ENCODE assay signal across 9 mouse cellular contexts in genomic region chr11:90369115-90369514, GRCm38 (mm10). TPM values are rescaled to one million over a fixed set of nuclear protein-coding genes. Genes with fewer than 3 reads are reported as not detected.
DNase-seq lines count a peak whose midpoint lies in the region; ATAC-seq and TF ChIP-seq lines count a peak whose summit lies in the region.
"Had no signal": no experiment of that assay in that cellular context is flagged by ENCODE, and none has a peak within 500 bp of the region (broad histone marks: within the 10 kb centered on the region; RNA-seq: fewer than 3 reads in every experiment).

No protein-coding gene starts in this region.

- no peaks in the 10 kb centered on the region for H3K36me3 ChIP-seq in kidney, embryonic 14.5 days (ENCODE audit: control insufficient read depth, insufficient read depth, low read length)
- no peaks in the 10 kb centered on the region for H3K36me3 ChIP-seq in heart, embryonic 16.5 days (ENCODE audit: control insufficient read depth, insufficient read depth)
- H3K36me3 ChIP-seq in liver, embryonic 12.5 days = no peaks in the 10 kb centered on the region

- 22% methylated on average over 7 of the region's 7 CpGs for WGBS in kidney, embryonic 14.5 days
- 27% methylated on average over 7 of the region's 7 CpGs for WGBS in heart, embryonic 16.5 days
- WGBS in liver, embryonic 12.5 days (ENCODE audit: insufficient replicate concordance) = 45% methylated on average over 7 of the region's 7 CpGs
- 46% methylated on average over 7 of the region's 7 CpGs for WGBS in olfactory bulb, adult 2 months

- no peak for TF ChIP-seq POLR2A in olfactory bulb, adult 2 months (IDR thresholded peaks at IDR 0.05; ENCODE audit: insufficient read depth, low read depth, low read length)

- no peak for TF ChIP-seq CTCF in olfactory bulb, adult 2 months (IDR thresholded peaks at IDR 0.05; ENCODE audit: insufficient read depth, low read depth, low read length)

- DNase-seq in kidney, adult 8-10 months = no peak
- no peak for DNase-seq in retina, postnatal 1 day
- no peak for DNase-seq in MN1 (ENCODE audit: low spot score)
- DNase-seq in spleen, adult 12 weeks (ENCODE audit: low spot score) = no peak

- H3K4me2 ChIP-seq in kidney, embryonic 14.5 days (replicated peaks; ENCODE audit: low read depth, low read length) = no peak overlapping the region; the same call in 1 of the 2 replicates
- H3K4me2 ChIP-seq in heart, embryonic 16.5 days (ENCODE audit: low read depth, low read length) = peak overlapping the region; percentile 45
- no peak overlapping the region for H3K4me2 ChIP-seq in liver, embryonic 12.5 days

- no peak overlapping the region for H3K9ac ChIP-seq in kidney, embryonic 14.5 days (ENCODE audit: low read depth, low read length)
- H3K9ac ChIP-seq in heart, embryonic 16.5 days (ENCODE audit: low read length) = peak overlapping the region; percentile 11; the same call in 1 of the 2 replicates
- H3K9ac ChIP-seq in liver, embryonic 12.5 days = no peak overlapping the region

- peak overlapping the region; percentile 89 for H3K27ac ChIP-seq in kidney, embryonic 14.5 days (ENCODE audit: low read depth, low read length)
- H3K27ac ChIP-seq in heart, embryonic 16.5 days (ENCODE audit: low read length) = peak overlapping the region; percentile 91
- H3K27ac ChIP-seq in liver, embryonic 12.5 days = peak overlapping the region; percentile 69; the same call in 1 of the 2 replicates
- H3K27ac ChIP-seq in olfactory bulb, adult 2 months (ENCODE audit: insufficient read depth, low read depth, low read length) = peak overlapping the region; percentile 83

- H3K4me1 ChIP-seq in kidney, embryonic 14.5 days (ENCODE audit: control insufficient read depth, insufficient read depth, low read length) = peaks cover 35% of the 10 kb centered on the region
- peaks cover 40% of the 10 kb centered on the region for H3K4me1 ChIP-seq in heart, embryonic 16.5 days (ENCODE audit: control insufficient read depth, insufficient read depth, low read length)
- peaks cover 27% of the 10 kb centered on the region for H3K4me1 ChIP-seq in liver, embryonic 12.5 days
- H3K4me1 ChIP-seq in olfactory bulb, adult 2 months (ENCODE audit: control insufficient read depth, insufficient read depth, low read length) = peaks cover 33% of the 10 kb centered on the region

- peak; percentile 47 for ATAC-seq in kidney, embryonic 14.5 days (ENCODE audit: low FRiP score, low TSS enrichment)
- ATAC-seq in heart, embryonic 16.5 days (replicated peaks; ENCODE audit: extremely low read depth, insufficient read depth, low FRiP score) = peak; percentile 41; the same call in 1 of the 2 replicates
- ATAC-seq in liver, embryonic 12.5 days = no peak

- no peaks in the 10 kb centered on the region for H3K9me3 ChIP-seq in kidney, embryonic 14.5 days (ENCODE audit: control insufficient read depth, low read length)
- no peaks in the 10 kb centered on the region for H3K9me3 ChIP-seq in heart, embryonic 16.5 days (replicated peaks; ENCODE audit: control insufficient read depth, low read length)
- H3K9me3 ChIP-seq in liver, embryonic 12.5 days (replicated peaks) = no peaks in the 10 kb centered on the region

- H3K27me3 ChIP-seq in kidney, embryonic 14.5 days (ENCODE audit: control insufficient read depth, insufficient read depth, low read length) = no peaks in the 10 kb centered on the region
- no peaks in the 10 kb centered on the region for H3K27me3 ChIP-seq in heart, embryonic 16.5 days (ENCODE audit: control insufficient read depth, insufficient read depth, low read length)
- H3K27me3 ChIP-seq in liver, embryonic 12.5 days (replicated peaks) = peaks cover 7% of the 10 kb centered on the region; the same call in 1 of the 2 replicates
- H3K27me3 ChIP-seq: CH12.LX had no signal

- H3K4me3 ChIP-seq in kidney, embryonic 14.5 days (ENCODE audit: low read length) = no peak overlapping the region
- H3K4me3 ChIP-seq in heart, embryonic 16.5 days (ENCODE audit: low read length) = no peak overlapping the region
- H3K4me3 ChIP-seq in liver, embryonic 12.5 days = no peak overlapping the region
- H3K4me3 ChIP-seq in olfactory bulb, adult 2 months (ENCODE audit: insufficient read depth, low read depth, low read length) = no peak overlapping the region

RNA-seq across cellular contexts. Expression of gene Hlf, which starts 21.6 kb away (rescaled TPM):
- 1.5 and 1.7 TPM in 2 replicates for polyA plus RNA-seq in kidney, embryonic 14.5 days (2014; fragmentation: Nextera tagmentation; extraction: Ambion mirVana)
- 5.3 and 5.7 TPM in 2 replicates for polyA plus RNA-seq in heart, embryonic 16.5 days (2015; fragmentation: Nextera tagmentation; extraction: Ambion mirVana)
- 5.0 and 7.0 TPM in 2 replicates for polyA plus RNA-seq in liver, embryonic 12.5 days (2016; fragmentation: Nextera tagmentation; extraction: Ambion mirVana)
- not detected in 2 replicates for polyA plus RNA-seq in olfactory bulb, adult 2 months (2012; ENCODE audit: insufficient read depth, insufficient read length, low replicate concordance, missing spikeins)
